Mouse (Mus musculus): Measurements from ENCODE around the gene Txndc12. TPM values are rescaled to one million over a fixed set of nuclear protein-coding genes. Genes with fewer than 3 reads are reported as not detected.
A peak's percentile ranks its signal among the peaks of the same experiment; 100 is the strongest.

Gene Txndc12
- total and polyA plus RNA-seq, 3 experiments, result 45.5 to 62.3 (median 52.7) TPM

DNA sequence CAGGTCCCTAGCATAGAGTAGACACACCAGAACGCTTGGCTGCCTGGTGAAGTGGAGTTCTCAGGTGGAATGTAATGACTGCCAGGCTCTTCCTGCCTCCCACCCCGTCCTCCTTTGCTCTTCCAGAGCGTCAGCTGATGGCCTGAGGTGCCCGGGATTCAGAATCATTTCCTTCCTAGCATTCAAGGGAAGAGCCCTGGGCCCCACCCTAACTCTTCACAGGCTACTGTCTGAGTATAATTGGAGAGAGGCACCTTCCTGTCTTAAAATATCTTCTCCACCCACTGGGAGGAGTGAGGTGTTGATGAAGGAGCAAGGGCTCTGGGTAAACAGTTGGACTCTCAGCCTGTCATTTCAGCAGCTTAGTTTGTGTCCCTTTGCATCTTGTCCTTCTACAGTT is 37.7 kb upstream of the Txndc12 start:
- H3K79me2 ChIP-seq (replicated peaks; ENCODE audit: control insufficient read depth, extremely low read depth, insufficient read depth, poor library complexity, severe bottlenecking), result no peaks in the 10 kb centered on the region
- dilution Hi-C loops (cut with MboI; ENCODE audit: extremely low pct_ligation_motif_present, extremely low pct_unique_long_range_greater_than_20kb, low sequenced_read_pairs) (no loop called here), in situ Hi-C loops (cut with MboI; ENCODE audit: low pct_ligation_motif_present, low pct_unique_long_range_greater_than_20kb, low sequenced_read_pairs) (no loop called here)
- no peaks in the 10 kb centered on the region for H3K27me3 ChIP-seq (replicated peaks)
- no peak overlapping the region for H3K4me3 ChIP-seq (replicated peaks in 1 of 3; ENCODE audit: low read depth in 2 of 3, low read length in 2 of 3, poor library complexity in 1 of 3)
- no peaks in the 10 kb centered on the region for H3K9me3 ChIP-seq (replicated peaks; ENCODE audit: low read length)
- TF ChIP-seq NELFE (IDR thresholded peaks at IDR 0.05; ENCODE audit: low read depth, low read length), result no peak
- TF ChIP-seq UBTF (IDR thresholded peaks at IDR 0.05; ENCODE audit: low read depth, low read length), result no peak
- no peak for TF ChIP-seq ETS1 (conservative IDR thresholded peaks at IDR 0.05; ENCODE audit: low read depth, low read length)
- no peak for TF ChIP-seq ZC3H11A (IDR thresholded peaks at IDR 0.05; ENCODE audit: low read depth, low read length)
- TF ChIP-seq NRF1 (IDR thresholded peaks at IDR 0.05; ENCODE audit: low read depth, low read length), result no peak
- no peak for TF ChIP-seq GABPA (IDR thresholded peaks at IDR 0.05; ENCODE audit: insufficient replicate concordance, low read depth, low read length)
- no peak for TF ChIP-seq MAZ (IDR thresholded peaks at IDR 0.05; ENCODE audit: low read depth, low read length)
- no peak for TF ChIP-seq TCF12 (IDR thresholded peaks at IDR 0.05; ENCODE audit: low read depth, low read length)
- TF ChIP-seq SIN3A (IDR thresholded peaks at IDR 0.05; ENCODE audit: low read length), result no peak
- no peak overlapping the region for H3K27ac ChIP-seq (ENCODE audit: insufficient read depth, low read depth)
- no peak overlapping the region for H3K4me2 ChIP-seq (ENCODE audit: insufficient read depth, low read depth, poor library complexity, severe bottlenecking)
- no peak for DNase-seq (ENCODE audit: extremely low read depth)
- H3K4me1 ChIP-seq (ENCODE audit: control insufficient read depth in 1 of 2, insufficient read depth in 2 of 2), result no peaks in the 10 kb centered on the region
- no peak overlapping the region for H3K9ac ChIP-seq (ENCODE audit: insufficient read depth, low read depth)
- H3K36me3 ChIP-seq (replicated peaks in 1 of 2; ENCODE audit: control insufficient read depth in 1 of 2, insufficient read depth in 1 of 2, low read length in 1 of 2), result no peaks in the 10 kb centered on the region

- in situ Hi-C loops (cut with MboI; ENCODE audit: low pct_ligation_motif_present, low pct_unique_long_range_greater_than_20kb, low sequenced_read_pairs) (no loop called here), dilution Hi-C loops (cut with MboI; ENCODE audit: extremely low pct_ligation_motif_present, extremely low pct_unique_long_range_greater_than_20kb, low sequenced_read_pairs) (no loop called here)
- no peaks in the 10 kb centered on the region for H3K79me2 ChIP-seq (replicated peaks; ENCODE audit: control insufficient read depth, extremely low read depth, insufficient read depth, poor library complexity, severe bottlenecking)
- no peak overlapping the region for H3K4me2 ChIP-seq (ENCODE audit: insufficient read depth, low read depth, poor library complexity, severe bottlenecking)
- TF ChIP-seq ZMIZ1 (IDR thresholded peaks at IDR 0.05; ENCODE audit: low read depth, low read length), result no peak
- TF ChIP-seq BHLHE40 (IDR thresholded peaks at IDR 0.05; ENCODE audit: low read depth, low read length), result no peak
- peak; percentile 74 for TF ChIP-seq CHD2 (IDR thresholded peaks at IDR 0.05; ENCODE audit: low read length)
- TF ChIP-seq MAZ (IDR thresholded peaks at IDR 0.05; ENCODE audit: low read depth, low read length), result peak; percentile 85
- no peak for TF ChIP-seq CHD1 (IDR thresholded peaks at IDR 0.05; ENCODE audit: low read depth, low read length)
- TF ChIP-seq SMC3 (IDR thresholded peaks at IDR 0.05; ENCODE audit: low read depth, low read length), result peak; percentile 74
- no peak for TF ChIP-seq ELF1 (IDR thresholded peaks at IDR 0.05; ENCODE audit: low read depth, low read length)
- TF ChIP-seq ZNF384 (IDR thresholded peaks at IDR 0.05; ENCODE audit: low read depth, low read length), result no peak
- no peak for TF ChIP-seq TCF12 (IDR thresholded peaks at IDR 0.05; ENCODE audit: low read depth, low read length)
- no peak for TF ChIP-seq JUN (IDR thresholded peaks at IDR 0.05; ENCODE audit: insufficient read depth, low read depth, low read length)
- no peak for TF ChIP-seq RCOR1 (conservative IDR thresholded peaks at IDR 0.05; ENCODE audit: low read depth, low read length)
- no peak for TF ChIP-seq TBP (conservative IDR thresholded peaks at IDR 0.05; ENCODE audit: low read depth, low read length)
- no peak for TF ChIP-seq JUND (conservative IDR thresholded peaks at IDR 0.05; ENCODE audit: low read depth, low read length)
- TF ChIP-seq ZKSCAN1 (IDR thresholded peaks at IDR 0.05; ENCODE audit: borderline replicate concordance, low read depth, low read length), result no peak
- no peak for TF ChIP-seq USF2 (conservative IDR thresholded peaks at IDR 0.05; ENCODE audit: low read depth, low read length)
- no peak for TF ChIP-seq USF1 (IDR thresholded peaks at IDR 0.05; ENCODE audit: low read depth, low read length)
- no peak for TF ChIP-seq UBTF (IDR thresholded peaks at IDR 0.05; ENCODE audit: low read depth, low read length)
- peak; percentile 54 to 77; a peak in 3 of 4 replicates for TF ChIP-seq CTCF (conservative IDR thresholded peaks at IDR 0.05 in 1 of 2, IDR thresholded peaks at IDR 0.05 in 1 of 2; ENCODE audit: low read depth in 2 of 2, low read length in 2 of 2)
- no peak for TF ChIP-seq MYC (IDR thresholded peaks at IDR 0.05; ENCODE audit: low read depth, low read length)
- TF ChIP-seq NRF1 (IDR thresholded peaks at IDR 0.05; ENCODE audit: low read depth, low read length), result no peak
- TF ChIP-seq E2F4 (IDR thresholded peaks at IDR 0.05; ENCODE audit: insufficient replicate concordance, low read depth, low read length), result no peak
- TF ChIP-seq RAD21 (IDR thresholded peaks at IDR 0.05; ENCODE audit: low read depth, low read length), result peak; percentile 65
- TF ChIP-seq ETS1 (conservative IDR thresholded peaks at IDR 0.05; ENCODE audit: low read depth, low read length), result no peak
- no peak for TF ChIP-seq POLR2AphosphoS2 (IDR thresholded peaks at IDR 0.05; ENCODE audit: low read depth, low read length)
- no peak for TF ChIP-seq EP300 (IDR thresholded peaks at IDR 0.05; ENCODE audit: low read length)
- no peak for TF ChIP-seq POLR2A (IDR thresholded peaks at IDR 0.05; ENCODE audit: low read depth, low read length)
- no peak for TF ChIP-seq SIN3A (IDR thresholded peaks at IDR 0.05; ENCODE audit: low read length)
- TF ChIP-seq MXI1 (IDR thresholded peaks at IDR 0.05; ENCODE audit: low read depth, low read length), result no peak
- H3K9me3 ChIP-seq (replicated peaks; ENCODE audit: low read length), result no peaks in the 10 kb centered on the region
- H3K4me3 ChIP-seq (replicated peaks in 1 of 3; ENCODE audit: low read depth in 2 of 3, low read length in 2 of 3, poor library complexity in 1 of 3), result no peak overlapping the region
- H3K36me3 ChIP-seq (replicated peaks in 1 of 2; ENCODE audit: control insufficient read depth in 1 of 2, insufficient read depth in 1 of 2, low read length in 1 of 2), result no peaks in the 10 kb centered on the region
- no peak overlapping the region for H3K27ac ChIP-seq (ENCODE audit: insufficient read depth, low read depth)
- H3K27me3 ChIP-seq (replicated peaks), result peaks cover 2% of the 10 kb centered on the region
- peak; percentile 68 for DNase-seq (ENCODE audit: extremely low read depth)
- H3K9ac ChIP-seq (ENCODE audit: insufficient read depth, low read depth), result no peak overlapping the region
- H3K4me1 ChIP-seq (ENCODE audit: control insufficient read depth in 1 of 2, insufficient read depth in 2 of 2), result no peaks in the 10 kb centered on the region
Measured at GRCm38 (mm10) chr4:108798083-108798830, 36.1 kb upstream of the Txndc12 start.

Data from CH12.LX (cell line).